Mouse (Mus musculus): ENCODE data around the gene Mgll. TPM values are rescaled to one million over a fixed set of nuclear protein-coding genes. Genes with fewer than 3 reads are reported as not detected.
A peak's percentile ranks its signal among the peaks of the same experiment; 100 is the strongest.

The Mgll gene
- total RNA-seq, 4 experiments from 2014 or later: 162 to 167 (median 167) TPM

DNA sequence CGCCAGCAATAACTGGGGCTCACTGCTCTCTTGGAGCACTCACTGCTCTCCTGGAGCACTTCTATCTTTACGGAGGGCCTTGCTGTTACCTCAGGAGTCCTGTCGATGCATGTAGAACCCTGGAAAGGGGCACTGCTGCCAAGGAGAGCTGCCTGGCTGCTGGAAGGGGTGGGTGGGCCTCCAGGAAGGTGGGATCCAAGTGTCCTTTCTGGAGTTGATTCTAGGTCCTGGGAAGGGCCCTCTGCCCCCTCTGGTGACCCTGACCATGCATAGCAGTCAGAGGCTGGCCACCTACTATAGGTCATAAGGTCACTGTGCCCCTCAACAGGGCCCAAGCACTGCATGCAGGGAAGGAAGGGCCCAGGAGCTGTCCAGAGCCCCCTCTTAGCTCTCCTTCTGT is 102.8 kb downstream of the Mgll start:
- no peak for DNase-seq (ENCODE audit: low spot score in 2 of 2)

DNA sequence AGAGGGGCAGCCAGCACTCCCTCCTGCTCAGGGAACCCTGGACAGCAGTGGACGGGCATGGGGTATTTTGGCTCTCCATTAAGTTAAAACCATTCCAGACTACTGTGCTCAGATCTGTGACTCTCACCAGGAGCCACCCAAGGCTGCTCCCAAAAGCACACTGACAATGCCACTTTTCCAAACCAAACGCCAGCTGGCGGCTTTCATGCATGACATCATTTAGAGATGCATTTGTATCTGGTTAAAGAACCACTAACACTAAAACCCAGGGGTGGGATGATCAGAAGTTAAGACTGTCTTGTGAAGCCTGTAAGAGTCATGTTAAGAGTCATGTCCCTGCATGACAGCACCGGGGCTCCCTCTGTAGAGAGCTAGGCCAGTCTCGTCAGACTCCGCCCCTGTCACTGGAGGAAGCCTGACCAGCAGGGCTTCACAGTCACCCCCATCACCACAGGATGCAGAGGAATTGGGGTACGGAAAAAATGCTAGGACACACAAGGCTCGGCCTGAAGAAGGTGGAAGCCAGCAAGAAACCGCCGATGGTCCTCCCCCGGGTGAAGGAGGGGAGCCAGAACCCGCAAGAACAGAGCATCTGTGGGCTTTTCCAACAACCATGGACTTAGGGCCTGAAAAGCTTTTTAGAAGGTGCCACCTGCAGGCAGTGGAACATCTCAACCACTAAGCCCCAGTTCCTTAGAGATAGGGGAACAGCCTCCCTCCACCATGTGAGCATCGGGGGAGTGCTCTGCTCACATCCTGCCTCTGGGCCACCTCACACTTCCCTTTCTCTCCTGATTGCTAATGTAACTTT is 103.4 kb downstream of the Mgll start:
- no peak for DNase-seq (ENCODE audit: low spot score in 2 of 2)

GRCm38 (mm10) chr6:88828206-88829009 is 104.2 kb downstream of the Mgll start:
- DNase-seq (ENCODE audit: low spot score in 2 of 2): no peak

DNA sequence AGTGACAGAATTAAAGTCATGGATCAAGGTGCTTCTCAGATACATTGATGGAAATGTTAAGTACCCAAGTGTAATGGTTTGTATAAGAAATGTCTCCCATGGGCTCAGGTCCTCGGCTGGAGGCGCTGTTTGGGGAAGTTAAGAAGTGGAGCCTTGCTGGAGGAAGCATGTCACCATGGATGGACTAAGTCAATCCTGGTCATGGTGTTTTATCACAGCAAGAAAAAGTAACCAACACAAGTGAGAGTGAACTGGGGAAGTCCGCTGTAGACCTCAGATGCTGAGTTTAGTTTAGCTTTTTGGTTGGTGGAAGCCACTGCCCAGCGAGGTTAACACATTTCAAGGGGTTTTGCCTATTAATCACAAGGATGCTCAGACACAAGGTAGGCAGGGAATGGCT is 105.4 kb downstream of the Mgll start:
- DNase-seq (ENCODE audit: low spot score in 2 of 2): no peak

DNA sequence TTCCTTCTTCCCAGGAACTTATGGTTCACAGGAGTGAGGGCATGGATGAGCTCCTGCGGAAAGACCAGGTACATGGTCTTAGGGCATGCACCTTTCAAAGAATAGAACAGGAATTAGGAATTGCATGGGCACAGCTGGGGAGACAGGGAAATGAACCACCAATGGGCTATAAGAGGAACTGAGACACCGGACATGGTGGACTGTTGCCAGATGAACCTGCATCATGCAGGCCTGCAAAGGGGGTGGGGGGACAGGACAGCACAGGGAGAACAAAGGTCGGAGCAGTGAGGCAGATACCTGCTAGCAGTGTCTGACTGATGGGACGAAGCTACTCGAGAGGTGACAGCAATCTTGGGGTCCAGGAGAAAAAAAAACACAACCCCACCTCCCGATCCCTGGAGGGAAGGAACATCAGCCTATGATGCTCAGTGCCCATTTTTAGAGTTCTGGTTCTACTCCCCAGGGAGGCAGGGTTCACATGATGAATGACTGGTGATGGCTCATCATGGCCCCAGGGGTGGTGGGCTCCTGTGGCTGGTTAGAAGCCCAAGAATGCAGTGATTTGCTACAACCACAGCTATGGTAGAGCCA is 106.0 kb downstream of the Mgll start:
- DNase-seq (ENCODE audit: low spot score in 2 of 2): no peak

DNA sequence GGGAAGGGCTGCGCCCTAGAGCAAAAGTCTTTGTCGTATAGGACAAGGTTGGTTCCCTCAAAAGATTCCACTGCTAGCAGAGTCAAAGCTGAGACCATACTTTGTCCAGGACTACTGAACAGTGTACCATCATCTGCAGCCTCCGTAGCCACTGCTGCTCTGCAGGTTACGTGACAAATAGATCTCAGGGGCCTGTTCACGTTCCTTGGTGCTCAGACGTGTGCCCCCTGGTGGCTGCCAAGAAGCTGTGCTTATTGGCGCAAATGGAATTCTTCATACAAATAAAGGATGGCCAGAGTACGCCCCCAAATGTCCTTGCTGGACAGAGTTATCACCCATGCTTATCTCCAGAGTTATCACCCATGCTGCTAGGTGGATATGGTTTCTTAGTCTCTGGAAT is 107.2 kb downstream of the Mgll start:
- DNase-seq (ENCODE audit: low spot score in 2 of 2): peak in 1 of 2 experiments; percentile 49

DNA sequence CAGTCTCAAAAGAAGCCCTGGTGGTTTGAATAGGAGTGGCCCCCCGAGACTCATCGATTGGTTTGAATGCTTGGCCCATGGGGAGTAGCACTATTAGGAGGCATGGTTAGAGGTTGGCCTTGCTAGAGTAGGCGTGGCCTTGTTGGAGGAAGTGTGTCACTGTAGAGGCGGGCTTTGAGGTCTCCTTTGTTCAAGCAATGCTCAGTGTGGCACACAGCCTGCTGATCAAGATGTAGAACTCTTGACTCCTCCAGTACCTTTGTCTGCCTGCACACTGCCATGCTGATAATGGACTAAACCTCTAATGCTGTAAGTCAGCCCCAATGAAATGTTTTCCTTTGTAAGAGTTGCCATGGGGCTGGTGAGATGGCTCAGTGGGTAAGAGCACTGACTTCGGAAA is 108.5 kb downstream of the Mgll start:
- no peak for DNase-seq (ENCODE audit: low spot score in 2 of 2)

DNA sequence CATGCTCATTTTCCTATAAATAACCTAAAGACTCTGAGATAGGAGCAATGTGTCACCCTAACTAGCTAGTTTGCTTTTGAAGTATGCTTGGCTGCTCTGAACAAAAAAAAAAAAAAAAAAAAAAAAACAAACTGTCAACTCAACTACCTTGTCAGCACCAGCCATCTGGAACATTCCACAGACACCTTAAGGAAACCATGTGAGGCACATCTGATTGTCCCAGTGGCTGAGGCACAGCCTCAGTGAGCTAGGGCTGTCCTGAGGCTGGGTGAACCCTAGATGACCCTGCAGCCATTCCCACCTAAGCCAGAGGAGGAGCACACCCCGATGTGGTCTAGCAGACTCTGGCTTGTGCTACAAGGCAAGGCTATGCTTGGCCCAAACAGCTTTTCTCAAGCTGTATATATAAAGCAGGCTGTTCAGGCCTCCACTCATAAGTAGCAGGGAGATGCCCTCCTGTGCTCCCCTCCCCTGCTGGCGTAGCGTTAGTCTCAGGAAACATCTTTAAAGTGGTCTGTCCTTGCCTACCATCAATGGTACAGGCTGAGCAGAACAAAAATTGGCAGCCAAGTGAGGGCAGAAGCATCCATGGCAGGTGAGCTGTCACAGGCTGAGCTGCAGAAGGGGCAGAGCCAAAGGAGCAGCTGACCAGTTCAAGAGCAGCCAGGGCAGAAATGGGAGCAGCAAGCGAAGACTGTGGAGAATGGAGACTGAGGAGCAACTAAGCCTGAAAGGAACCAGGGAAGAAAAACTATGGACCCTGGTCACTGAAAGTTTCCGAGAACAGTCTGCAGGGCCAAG is 109.3 kb downstream of the Mgll start:
- no peak for DNase-seq (ENCODE audit: low spot score in 2 of 2)

DNA sequence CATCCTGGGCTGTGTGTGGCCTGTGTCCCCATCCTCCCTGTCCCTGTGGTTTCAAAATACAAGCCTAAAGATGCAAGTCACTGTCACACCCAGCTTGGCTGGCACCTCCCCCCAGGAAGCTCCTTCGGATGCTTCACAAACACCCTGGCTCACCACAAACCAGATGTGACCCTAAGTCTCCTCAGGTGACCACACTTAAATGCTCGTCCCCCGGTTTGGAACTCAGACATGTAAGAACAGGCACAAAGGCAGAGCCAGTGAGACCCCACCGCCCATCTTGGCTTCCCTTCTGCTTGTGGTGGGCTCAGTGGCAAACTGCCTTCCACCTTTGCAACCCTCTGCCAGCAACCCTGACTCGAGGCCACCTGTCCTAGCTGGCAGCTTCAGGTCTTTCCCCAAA is 110.8 kb downstream of the Mgll start:
- DNase-seq (ENCODE audit: low spot score in 2 of 2): no peak

DNA sequence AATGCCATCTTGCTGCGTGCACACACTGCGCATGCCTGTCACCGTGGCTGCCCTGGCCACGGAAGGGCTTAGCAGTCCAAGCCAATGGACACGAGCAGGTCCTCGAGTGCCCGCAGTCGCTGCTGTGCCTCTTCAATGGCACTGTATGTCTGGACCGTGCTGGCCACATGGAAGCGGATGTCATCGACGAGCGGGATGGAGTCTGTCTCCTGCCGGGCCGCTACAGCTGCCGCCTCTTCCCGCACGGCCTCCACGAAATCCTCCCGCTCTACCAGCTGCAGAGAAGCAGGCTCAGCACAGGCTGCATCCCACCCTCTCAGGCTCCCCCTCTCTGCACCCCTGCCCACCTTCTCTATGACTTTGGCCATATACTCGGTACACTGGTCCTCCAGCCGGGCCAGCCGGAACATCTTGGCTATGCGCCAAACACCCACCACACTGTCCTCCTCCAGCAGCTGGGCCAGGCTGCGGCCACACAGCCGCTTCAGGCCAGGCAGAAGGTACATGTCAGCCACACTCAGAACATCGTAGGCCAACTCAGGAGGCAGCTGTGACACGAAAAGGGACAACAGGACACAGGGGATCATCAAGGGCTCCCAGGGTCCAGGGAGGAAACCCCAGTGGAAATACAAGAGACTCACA is 112.1 kb downstream of the Mgll start:
- DNase-seq (ENCODE audit: low spot score in 2 of 2): no peak

DNA sequence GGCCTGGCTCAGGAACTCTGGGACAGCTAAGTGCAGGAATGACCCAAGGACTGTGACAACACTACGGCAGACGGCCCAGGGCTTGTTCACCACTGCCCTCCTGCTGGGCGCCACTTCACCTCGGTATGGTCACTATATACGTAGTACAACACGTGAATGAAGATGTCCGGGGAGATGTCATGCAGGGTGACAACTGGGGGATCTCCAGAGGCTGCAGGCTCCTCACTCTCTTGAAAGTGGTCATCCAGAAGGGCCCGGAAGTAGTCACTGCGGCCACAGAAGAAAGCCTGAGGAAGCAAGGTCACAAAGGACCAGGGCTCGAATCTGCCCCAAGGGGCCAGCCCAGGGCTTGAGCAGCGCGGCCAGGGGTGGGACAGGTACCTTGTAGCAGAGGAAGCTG is 113.8 kb downstream of the Mgll start:
- DNase-seq (ENCODE audit: low spot score in 2 of 2): no peak

DNA sequence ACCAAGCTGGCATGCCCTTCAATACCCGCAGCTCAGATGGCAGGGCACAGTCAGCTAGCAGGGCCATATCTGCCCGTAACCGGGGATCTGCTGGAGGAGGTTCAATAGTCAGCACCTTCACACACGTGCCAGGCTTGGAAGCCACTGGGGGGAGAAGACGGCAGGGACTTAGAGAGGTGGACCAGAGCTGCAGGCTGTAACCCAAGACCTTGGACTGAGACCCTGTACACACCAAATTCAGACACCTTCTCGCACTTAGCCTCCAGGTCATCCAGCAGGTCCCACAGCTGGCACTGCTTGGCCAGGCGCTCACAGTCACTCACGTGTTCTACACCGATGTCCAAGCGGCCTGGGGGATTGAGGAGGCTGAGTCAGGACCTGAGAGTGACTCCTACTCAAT is 114.4 kb downstream of the Mgll start:
- DNase-seq (ENCODE audit: low spot score in 2 of 2): no peak

GRCm38 (mm10) chr6:88839135-88839970 is 115.1 kb downstream of the Mgll start:
- no peak for DNase-seq (ENCODE audit: low spot score in 2 of 2)

- no peak for DNase-seq (ENCODE audit: low spot score in 2 of 2)
Measured at GRCm38 (mm10) chr6:88840211-88840610, 116.0 kb downstream of the Mgll start.

DNA sequence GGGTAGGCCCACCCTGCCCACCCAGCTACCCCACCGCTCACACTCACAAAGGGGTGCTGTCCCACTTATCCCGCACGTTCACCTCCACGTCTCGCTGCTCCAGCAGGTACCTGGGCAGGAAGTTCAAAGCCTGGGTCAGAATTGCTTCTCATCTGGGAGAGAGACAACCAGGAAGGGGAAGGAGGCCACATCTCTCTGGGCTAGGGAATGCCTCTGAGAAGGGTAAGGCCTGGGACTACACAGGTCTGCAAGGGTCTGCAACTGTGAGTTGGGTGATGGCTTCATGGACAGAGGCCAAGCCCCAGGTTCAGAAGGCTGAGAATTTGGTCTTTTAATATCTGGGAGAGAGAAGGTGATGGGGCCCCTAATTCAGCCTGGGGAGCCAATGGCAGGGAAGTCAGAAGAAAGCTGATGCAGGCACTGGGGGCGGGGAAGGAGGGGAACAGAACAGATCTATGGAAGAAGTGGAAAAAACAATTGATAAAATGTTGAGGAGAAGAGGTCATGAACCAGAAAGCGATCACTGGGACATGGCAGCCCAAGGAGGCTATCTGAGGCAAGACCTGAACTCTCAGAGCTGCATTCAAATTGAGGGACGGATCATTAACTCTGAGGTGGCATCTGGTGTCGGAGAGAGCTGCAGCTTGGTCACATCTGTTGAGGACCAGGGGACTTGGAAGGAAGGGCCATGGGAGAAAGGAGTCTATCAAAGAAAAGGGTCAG is 116.7 kb downstream of the Mgll start:
- no peak for DNase-seq (ENCODE audit: low spot score in 2 of 2)

DNA sequence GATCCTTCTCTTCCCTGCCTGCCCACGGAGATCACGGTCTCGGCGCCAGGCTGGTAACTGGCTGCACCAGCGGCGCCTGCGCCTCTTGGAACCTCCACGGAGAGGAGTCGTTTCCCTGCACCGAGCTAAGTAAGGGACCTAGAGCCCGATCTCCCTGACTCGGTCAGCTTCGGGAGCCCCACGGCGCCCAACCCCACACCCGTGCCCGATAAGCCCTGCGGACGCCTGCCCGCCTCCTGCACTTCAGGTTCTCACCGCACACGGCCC is 117.2 kb downstream of the Mgll start:
- DNase-seq (ENCODE audit: low spot score in 2 of 2): no peak

DNA sequence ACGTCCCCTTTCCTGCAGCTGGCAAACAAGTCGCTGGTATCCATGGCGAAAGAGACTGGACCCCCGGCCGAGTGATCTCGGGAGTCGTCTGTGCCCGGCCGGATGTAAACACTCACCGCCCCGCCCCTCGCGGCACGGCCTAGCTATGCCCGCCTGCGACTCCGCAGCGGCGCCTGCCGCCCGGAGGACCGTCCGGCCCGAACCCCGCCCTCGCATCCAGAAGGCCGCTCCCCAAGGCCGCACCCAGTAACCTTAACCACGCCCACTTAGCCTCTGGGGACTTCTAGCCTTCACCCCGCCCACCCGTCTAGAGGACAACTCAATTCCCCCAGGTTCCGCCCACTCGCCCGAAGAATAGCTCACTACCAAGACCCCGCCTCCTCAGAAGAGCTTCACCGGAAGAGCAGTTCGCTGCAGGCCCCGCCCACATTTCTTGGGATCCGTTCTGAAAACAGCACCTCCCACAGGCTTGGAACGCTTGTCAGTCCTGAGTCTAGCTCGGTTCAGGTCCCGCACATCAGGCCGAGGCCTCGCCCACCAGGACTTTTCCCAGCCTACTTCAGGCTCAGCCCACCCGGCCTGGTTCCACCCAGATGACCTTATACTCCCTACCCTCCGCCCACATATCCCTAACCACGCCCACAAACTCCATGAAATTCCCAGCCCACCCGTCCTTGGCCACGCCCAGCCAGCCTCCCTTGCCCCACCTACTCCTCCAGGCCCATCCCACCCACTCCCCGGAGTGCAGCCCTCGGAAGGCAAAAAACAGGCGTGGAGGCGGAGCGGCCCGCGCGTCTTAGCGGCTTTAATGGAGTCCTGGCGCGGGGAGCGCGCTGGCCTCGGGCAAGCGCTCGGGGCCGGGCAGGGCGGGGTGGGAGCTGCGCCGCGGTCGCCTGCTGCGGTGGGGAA is 117.8 kb downstream of the Mgll start, which contains the start of gene Abtb1:
Abtb1 (minus strand) TSS at position 204 of the 909 bp plus-strand sequence.
- peak; percentile 99 for DNase-seq (ENCODE audit: low spot score in 2 of 2)

- peak in 1 of 2 experiments; percentile 55 for DNase-seq (ENCODE audit: low spot score in 2 of 2)
Measured at GRCm38 (mm10) chr6:88842731-88843151, 118.5 kb downstream of the Mgll start.
